Mouse (Mus musculus): ENCODE data around the gene Kank2. TPM values are rescaled to one million over a fixed set of nuclear protein-coding genes. Genes with fewer than 3 reads are reported as not detected.

Kank2 gene
- polyA plus RNA-seq, 1 experiment from 2014 or later: 5.0 TPM

DNA sequence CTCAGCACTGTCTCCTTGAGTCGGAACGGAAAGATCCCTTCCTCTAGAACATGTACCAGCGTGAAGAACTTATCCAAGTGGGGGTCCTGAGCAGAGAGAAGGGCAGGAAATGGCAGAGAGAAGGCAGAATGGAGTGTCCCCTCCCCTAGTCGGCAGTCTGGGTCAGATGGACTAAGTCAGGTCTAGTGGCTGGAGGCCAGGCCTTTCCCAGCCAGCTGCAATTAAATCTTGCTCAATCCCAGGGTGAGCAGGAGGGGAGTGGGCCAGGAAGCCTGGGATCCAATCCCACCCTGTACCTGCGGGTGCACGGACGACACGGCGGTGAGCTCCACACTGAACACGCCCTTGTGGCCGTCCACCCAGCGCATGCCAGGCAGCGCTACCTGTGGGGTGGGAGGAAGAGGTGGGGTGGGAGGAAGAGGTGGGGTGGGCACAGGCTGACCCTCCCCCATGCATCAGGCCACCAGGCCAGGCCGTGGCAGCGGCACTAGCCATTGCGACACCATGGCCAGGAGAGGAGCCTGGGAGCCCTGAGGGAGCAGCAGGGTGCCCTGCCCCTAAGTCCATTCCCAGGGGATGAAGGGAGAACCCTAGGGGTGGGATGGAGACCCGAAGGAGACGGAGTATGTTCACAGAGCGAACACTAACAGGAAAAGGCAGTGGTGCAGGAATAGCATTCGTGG lies 33.2 kb upstream of the Kank2 start:
- 77% methylated on average over 20 of the region's 20 CpGs for WGBS (ENCODE audit: insufficient replicate concordance)
- Histone ChIP-seq H3K9me3 (replicated peaks) (no peaks in the 10 kb centered on the region), H3K4me2 (no peak overlapping the region), H3K9ac (no peak overlapping the region), H3K36me3 (peaks cover 25% of the 10 kb centered on the region), H3K27ac (peak overlapping the region; percentile 39; the same call in 1 of the 2 replicates), H3K27me3 (replicated peaks) (no peaks in the 10 kb centered on the region), H3K4me1 (peaks cover 10% of the 10 kb centered on the region; the same call in 1 of the 2 replicates), H3K4me3 (no peak overlapping the region)
- ATAC-seq: peak; percentile 16; the same call in 1 of the 2 replicates

DNA sequence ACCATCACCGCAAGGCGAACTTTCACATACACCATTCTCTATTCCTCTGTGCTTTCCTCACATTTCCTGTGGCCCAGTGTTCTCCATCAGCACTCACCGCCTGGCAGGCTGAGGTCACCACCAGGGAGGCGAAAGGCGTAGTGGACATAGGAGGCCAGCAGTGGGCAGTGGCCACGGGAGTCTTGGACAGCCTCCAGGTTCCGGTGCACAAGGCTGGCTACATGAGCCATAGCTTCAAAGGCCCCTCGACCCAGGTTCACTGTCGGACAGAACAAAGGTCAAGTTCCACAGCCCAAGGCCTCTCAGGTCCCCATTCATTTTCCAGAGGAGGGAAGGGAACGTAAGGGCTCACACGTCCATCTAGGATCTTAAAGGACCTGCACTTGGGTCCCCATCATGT lies 32.4 kb upstream of the Kank2 start:
- peaks cover 21% of the 10 kb centered on the region for H3K36me3 ChIP-seq
- H3K4me1 ChIP-seq: peaks cover 10% of the 10 kb centered on the region; the same call in 1 of the 2 replicates
- no peak overlapping the region for H3K27ac ChIP-seq
- no peaks in the 10 kb centered on the region for H3K27me3 ChIP-seq (replicated peaks)
- WGBS (ENCODE audit: insufficient replicate concordance): 80% methylated on average over 11 of the region's 11 CpGs
- no peak overlapping the region for H3K9ac ChIP-seq
- no peak overlapping the region for H3K4me2 ChIP-seq
- no peak overlapping the region for H3K4me3 ChIP-seq
- no peak for ATAC-seq
- no peaks in the 10 kb centered on the region for H3K9me3 ChIP-seq (replicated peaks)

DNA sequence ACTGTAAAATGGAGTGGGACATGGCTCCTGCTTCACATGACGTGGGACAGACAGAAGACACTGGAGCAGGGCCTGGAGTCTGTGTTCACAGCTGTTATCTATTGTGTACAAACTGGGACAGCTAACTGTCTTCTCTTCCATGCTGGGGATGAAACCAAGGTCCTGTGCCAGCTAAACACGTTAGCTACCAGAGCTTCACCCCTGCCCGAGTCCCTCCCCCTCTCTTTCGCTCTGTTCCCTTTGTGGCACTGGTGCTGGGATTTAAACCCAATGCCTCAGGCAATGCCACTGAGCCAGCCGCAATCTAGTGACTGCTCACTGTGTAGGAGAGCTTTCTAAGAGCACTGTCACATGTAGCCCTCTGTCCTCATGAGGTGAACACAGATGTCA lies 31.9 kb upstream of the Kank2 start:
- H3K4me1 ChIP-seq: peaks cover 10% of the 10 kb centered on the region; the same call in 1 of the 2 replicates
- no peak overlapping the region for H3K27ac ChIP-seq
- no peaks in the 10 kb centered on the region for H3K27me3 ChIP-seq (replicated peaks)
- H3K9ac ChIP-seq: no peak overlapping the region
- no peaks in the 10 kb centered on the region for H3K9me3 ChIP-seq (replicated peaks)
- H3K4me2 ChIP-seq: no peak overlapping the region
- H3K36me3 ChIP-seq: peaks cover 18% of the 10 kb centered on the region; the same call in 1 of the 2 replicates
- no peak for ATAC-seq
- H3K4me3 ChIP-seq: no peak overlapping the region
- WGBS (ENCODE audit: insufficient replicate concordance): 66% methylated on average over 5 of the region's 5 CpGs

DNA sequence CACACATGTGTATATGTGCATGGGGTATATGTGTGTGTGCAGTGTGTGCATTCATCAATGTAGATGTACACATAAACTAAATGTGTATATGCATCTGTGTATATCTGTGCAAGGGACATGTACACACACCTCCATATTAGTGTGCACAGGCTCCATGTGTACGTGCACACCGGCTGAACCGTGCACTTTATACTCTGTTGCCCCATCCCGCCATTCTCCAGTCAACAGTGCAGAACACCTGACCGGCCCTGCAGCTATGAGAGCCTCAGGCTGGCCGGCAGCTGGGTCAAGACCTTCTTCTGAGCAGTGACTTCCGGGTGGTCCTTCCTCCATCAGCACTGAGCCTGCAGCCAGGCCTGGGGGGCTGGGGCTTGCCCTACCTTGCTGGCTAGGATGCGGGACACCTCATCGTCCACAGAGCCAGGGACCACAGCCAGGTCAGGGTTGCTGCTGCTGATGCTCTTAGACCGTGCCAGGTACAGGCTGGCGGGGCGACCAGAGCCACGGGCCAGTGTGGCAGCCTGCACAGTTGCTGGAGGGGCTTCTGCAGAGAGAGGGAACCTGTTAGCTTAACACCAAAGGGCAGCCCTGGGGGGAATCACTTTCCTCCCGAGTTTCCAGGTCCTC lies 31.4 kb upstream of the Kank2 start:
- Histone ChIP-seq H3K4me2 (no peak overlapping the region), H3K4me1 (peaks cover 10% of the 10 kb centered on the region; the same call in 1 of the 2 replicates), H3K27ac (no peak overlapping the region), H3K9ac (no peak overlapping the region), H3K4me3 (no peak overlapping the region), H3K27me3 (replicated peaks) (no peaks in the 10 kb centered on the region), H3K9me3 (replicated peaks) (no peaks in the 10 kb centered on the region), H3K36me3 (peaks cover 18% of the 10 kb centered on the region; the same call in 1 of the 2 replicates)
- WGBS (ENCODE audit: insufficient replicate concordance): 71% methylated on average over 14 of the region's 14 CpGs
- ATAC-seq: no peak

DNA sequence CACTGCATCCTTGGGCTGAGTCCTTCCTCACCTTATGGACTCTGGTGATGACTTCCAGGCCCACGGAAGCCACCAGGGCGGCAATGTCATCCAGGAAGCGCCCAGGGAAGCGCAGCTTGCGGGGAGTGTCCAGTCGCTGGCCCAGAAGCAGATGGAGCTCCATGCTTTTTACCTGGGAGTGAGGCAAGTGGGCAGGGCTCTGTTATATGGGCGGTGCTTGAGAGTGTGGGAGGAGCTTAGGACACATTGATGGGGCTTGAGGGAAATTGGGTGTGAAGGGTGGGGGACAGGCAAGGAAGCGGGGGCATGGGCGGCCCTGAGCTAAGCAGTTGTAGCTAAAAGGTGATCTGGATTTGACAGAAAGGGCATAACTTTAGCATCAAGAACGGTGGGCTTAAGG lies 25.8 kb upstream of the Kank2 start:
- Histone ChIP-seq H3K4me1 (peaks cover 4% of the 10 kb centered on the region; the same call in 1 of the 2 replicates), H3K27me3 (replicated peaks) (no peaks in the 10 kb centered on the region), H3K9me3 (replicated peaks) (no peaks in the 10 kb centered on the region), H3K9ac (no peak overlapping the region), H3K4me3 (no peak overlapping the region), H3K36me3 (0 out of 2 replicates have a peak, but pooled peaks cover 8% of the 10 kb centered on the region), H3K27ac (no peak overlapping the region), H3K4me2 (no peak overlapping the region)
- ATAC-seq: no peak
- WGBS (ENCODE audit: insufficient replicate concordance): 70% methylated on average over 10 of the region's 10 CpGs

DNA sequence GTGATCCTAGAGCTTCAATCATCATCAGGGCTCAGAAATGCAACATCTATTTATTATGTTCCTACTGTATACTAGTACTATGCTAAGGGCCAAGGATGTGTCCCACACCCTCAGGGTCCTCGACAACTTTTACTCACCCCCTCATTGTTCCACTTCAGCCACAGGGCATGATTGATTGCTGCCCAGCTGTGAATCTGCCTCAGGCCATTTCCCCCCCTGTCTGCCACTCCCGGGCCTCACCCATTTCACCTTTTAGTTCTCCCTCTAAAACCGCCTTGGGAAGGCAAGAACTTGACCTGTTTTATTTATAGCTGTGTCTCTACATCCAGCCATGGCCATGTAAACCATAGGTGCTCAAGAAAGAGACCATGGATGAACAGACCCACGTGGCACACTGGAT lies 25.4 kb upstream of the Kank2 start:
- Histone ChIP-seq H3K4me3 (no peak overlapping the region), H3K9me3 (replicated peaks) (no peaks in the 10 kb centered on the region), H3K27me3 (replicated peaks) (no peaks in the 10 kb centered on the region), H3K9ac (no peak overlapping the region), H3K27ac (no peak overlapping the region), H3K4me2 (no peak overlapping the region), H3K4me1 (peaks cover 4% of the 10 kb centered on the region; the same call in 1 of the 2 replicates), H3K36me3 (0 out of 2 replicates have a peak, but pooled peaks cover 5% of the 10 kb centered on the region)
- 50% methylated on average over 4 of the region's 4 CpGs for WGBS (ENCODE audit: insufficient replicate concordance)
- ATAC-seq: no peak

DNA sequence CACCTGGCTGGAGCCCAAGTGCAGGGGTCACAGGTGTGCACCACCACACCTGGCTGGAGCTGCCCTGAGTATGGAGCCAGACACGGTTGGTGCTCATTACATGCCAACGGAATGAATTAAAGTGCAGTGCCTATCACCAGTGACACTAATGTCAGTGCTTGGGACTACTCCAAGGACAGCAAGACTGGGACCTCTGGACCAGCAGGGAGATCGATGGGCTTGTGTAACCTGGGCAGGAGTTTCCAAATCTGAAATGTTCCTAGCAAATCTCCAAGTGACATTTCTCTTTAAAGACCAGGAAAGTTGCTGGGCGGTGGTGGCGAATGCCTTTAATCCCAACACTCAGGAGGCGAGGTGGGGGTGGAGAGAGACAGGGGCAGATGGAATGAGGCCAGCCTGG lies 24.1 kb upstream of the Kank2 start:
- no peak overlapping the region for H3K9ac ChIP-seq
- H3K9me3 ChIP-seq (replicated peaks): no peaks in the 10 kb centered on the region
- no peak for ATAC-seq
- H3K27ac ChIP-seq: no peak overlapping the region
- H3K36me3 ChIP-seq: 0 out of 2 replicates have a peak, but pooled peaks cover 5% of the 10 kb centered on the region
- no peaks in the 10 kb centered on the region for H3K27me3 ChIP-seq (replicated peaks)
- H3K4me1 ChIP-seq: peaks cover 4% of the 10 kb centered on the region; the same call in 1 of the 2 replicates
- WGBS (ENCODE audit: insufficient replicate concordance): 71% methylated on average over 6 of the region's 6 CpGs
- no peak overlapping the region for H3K4me3 ChIP-seq
- H3K4me2 ChIP-seq: no peak overlapping the region

DNA sequence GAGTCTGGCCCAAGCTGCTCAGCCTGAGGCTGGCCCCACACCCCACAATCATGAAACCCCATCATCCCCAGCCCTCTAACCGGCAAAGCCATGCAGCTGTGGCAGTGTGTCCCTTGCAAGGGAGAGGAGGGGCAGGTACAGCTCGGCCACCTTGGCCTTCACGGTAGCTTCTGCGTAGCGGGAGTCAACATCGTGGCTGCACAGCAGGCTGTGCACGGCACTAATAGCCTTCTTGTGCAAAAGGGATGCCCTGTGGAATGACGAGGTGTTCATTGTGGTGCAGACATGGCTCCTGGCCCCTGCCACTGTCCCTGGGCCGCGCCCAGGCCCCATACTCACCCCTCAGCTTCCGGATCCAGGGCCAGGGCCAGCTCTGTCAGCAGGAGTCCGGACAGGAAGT lies 21.6 kb upstream of the Kank2 start:
- H3K27ac ChIP-seq: no peak overlapping the region
- H3K9me3 ChIP-seq (replicated peaks): no peaks in the 10 kb centered on the region
- H3K27me3 ChIP-seq (replicated peaks): no peaks in the 10 kb centered on the region
- 75% methylated on average over 12 of the region's 12 CpGs for WGBS (ENCODE audit: insufficient replicate concordance)
- ATAC-seq: no peak
- no peak overlapping the region for H3K4me3 ChIP-seq
- peaks cover 11% of the 10 kb centered on the region; the same call in 1 of the 2 replicates for H3K4me1 ChIP-seq
- no peak overlapping the region for H3K9ac ChIP-seq
- peaks cover 10% of the 10 kb centered on the region; the same call in 1 of the 2 replicates for H3K36me3 ChIP-seq
- no peak overlapping the region for H3K4me2 ChIP-seq

DNA sequence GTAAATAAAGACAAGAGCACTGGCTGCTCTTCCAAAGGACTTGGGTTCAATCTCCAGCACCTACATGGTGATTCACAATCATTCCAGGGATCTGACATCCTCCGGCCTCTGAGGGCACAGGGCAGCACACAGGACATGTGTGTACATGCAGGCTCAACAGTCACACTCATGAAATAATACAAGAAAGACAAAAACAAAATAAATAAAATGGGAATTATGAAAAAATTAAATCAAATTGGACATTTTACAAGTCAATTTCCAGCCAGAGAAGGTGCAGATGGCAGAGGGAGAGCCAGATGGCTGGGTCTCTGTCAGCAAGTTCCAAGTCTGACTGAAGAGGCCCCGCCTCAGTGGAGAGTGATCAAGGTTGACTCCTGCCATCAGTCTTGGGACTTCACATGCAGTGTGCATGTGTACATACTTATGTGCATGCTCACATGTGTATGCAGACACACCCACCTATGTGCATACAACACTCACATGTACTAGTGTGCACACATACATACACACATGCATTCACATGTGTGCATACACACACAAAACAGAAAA lies 20.7 kb upstream of the Kank2 start:
- 71% methylated on average over 2 of the region's 2 CpGs for WGBS (ENCODE audit: insufficient replicate concordance)
- Histone ChIP-seq H3K9ac (no peak overlapping the region), H3K27me3 (replicated peaks) (no peaks in the 10 kb centered on the region), H3K9me3 (replicated peaks) (no peaks in the 10 kb centered on the region), H3K36me3 (peaks cover 15% of the 10 kb centered on the region), H3K27ac (no peak overlapping the region), H3K4me1 (peaks cover 11% of the 10 kb centered on the region; the same call in 1 of the 2 replicates), H3K4me2 (no peak overlapping the region), H3K4me3 (no peak overlapping the region)
- ATAC-seq: no peak

DNA sequence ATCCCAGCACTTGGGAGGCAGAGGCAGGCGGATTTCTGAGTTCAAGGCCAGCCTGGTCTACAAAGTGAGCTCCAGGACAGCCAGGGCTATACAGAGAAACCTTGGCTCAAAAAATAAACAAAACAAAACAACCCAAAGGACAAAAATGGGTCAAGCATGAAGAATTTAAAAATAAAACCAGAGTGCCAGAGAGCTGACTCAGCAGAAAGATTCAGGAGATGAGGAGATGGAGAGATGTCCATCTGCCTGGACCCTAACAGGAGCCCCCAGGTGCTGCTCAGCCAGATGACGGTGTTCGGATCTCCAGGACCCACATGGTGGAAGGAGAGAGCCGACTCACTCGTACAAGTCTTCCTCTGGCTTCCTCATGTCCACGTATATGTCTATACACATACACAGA lies 20.0 kb upstream of the Kank2 start:
- H3K27ac ChIP-seq: no peak overlapping the region
- WGBS (ENCODE audit: insufficient replicate concordance): 78% methylated on average over 6 of the region's 6 CpGs
- no peaks in the 10 kb centered on the region for H3K27me3 ChIP-seq (replicated peaks)
- H3K4me2 ChIP-seq: no peak overlapping the region
- H3K9ac ChIP-seq: no peak overlapping the region
- peaks cover 17% of the 10 kb centered on the region for H3K36me3 ChIP-seq
- no peak overlapping the region for H3K4me3 ChIP-seq
- no peaks in the 10 kb centered on the region for H3K9me3 ChIP-seq (replicated peaks)
- ATAC-seq: no peak
- H3K4me1 ChIP-seq: peaks cover 11% of the 10 kb centered on the region; the same call in 1 of the 2 replicates

DNA sequence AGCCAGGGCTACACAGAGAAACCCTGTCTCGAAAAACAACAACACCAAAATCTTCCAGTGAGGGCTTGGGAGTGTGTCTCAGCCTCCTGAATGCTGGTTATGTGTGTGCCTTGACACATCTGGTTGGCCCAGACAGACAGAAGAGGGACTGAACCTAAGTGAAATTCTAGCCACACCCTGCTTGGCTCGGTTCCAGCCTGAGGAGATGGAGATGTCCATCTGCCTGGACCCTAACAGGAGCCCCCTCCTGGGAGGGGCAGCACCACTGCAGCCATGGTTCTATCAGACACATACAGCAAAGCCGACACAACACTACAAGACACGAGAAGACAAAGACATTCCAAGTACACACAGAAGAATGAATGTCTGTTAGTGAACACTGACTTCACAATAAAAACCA lies 19.6 kb upstream of the Kank2 start:
- Histone ChIP-seq H3K4me1 (peaks cover 11% of the 10 kb centered on the region; the same call in 1 of the 2 replicates), H3K27ac (no peak overlapping the region), H3K4me3 (no peak overlapping the region), H3K4me2 (no peak overlapping the region), H3K9me3 (replicated peaks) (no peaks in the 10 kb centered on the region), H3K9ac (no peak overlapping the region), H3K27me3 (replicated peaks) (no peaks in the 10 kb centered on the region), H3K36me3 (peaks cover 18% of the 10 kb centered on the region)
- WGBS (ENCODE audit: insufficient replicate concordance): 71% methylated on average over 4 of the region's 4 CpGs
- ATAC-seq: no peak

DNA sequence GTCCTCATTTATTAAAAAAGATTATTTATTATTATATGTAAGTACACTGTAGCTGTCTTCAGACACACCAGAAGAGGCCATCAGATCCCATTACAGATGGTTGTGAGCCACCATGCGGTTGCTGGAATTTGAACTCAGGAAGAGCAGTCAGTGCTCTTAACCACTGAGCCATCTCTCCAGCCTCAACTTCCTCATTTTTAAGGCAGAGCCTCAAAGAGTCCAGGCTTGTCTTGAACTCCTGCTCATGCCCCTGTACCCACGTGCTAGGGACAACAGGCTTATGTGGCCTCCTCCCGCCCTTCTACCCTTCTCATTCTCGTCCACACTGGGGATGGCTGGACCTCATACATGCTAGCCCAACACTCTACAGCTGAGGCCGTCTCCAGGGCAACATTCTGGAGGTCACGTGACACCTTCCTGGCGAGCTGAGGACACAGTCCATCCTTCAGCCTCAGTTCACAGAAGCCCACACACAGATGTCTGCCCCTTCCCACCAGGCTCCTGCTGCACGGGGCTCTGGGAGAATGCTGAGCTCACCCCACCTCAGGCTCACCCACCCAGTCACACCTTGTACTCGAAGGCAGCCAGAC lies 18.3 kb upstream of the Kank2 start:
- Histone ChIP-seq H3K27ac (no peak overlapping the region), H3K9ac (no peak overlapping the region), H3K4me1 (peaks cover 11% of the 10 kb centered on the region; the same call in 1 of the 2 replicates), H3K27me3 (replicated peaks) (no peaks in the 10 kb centered on the region), H3K4me3 (no peak overlapping the region), H3K4me2 (no peak overlapping the region), H3K36me3 (peaks cover 20% of the 10 kb centered on the region), H3K9me3 (replicated peaks) (no peaks in the 10 kb centered on the region)
- peak; percentile 44; the same call in 1 of the 2 replicates for ATAC-seq
- 41% methylated on average over 9 of the region's 9 CpGs for WGBS (ENCODE audit: insufficient replicate concordance)

Measured in liver, embryonic 12.5 days (tissue).